Mouse (Mus musculus) heart, embryonic 14.5 days (tissue): ENCODE measurements at regions not wholly inside any gene's neighbourhood (a gene's known extent, or its start where the extent isn't known, plus 50 kb on each side); places are given as distances from the start of the nearest gene placed in this dataset.

Source experiments
- ATAC-seq: fragments of 200-750 bp; cut with Nextera tagmentation; 2 replicates; pipeline ENCODE4 v1.8.0; 2017; ENCODE audit warnings: low read depth, moderate TSS enrichment; ENCODE audit not compliant: insufficient number of reproducible peaks, insufficient read depth, low FRiP score
- H3K27ac ChIP-seq, 2 experiments: fragments of 200-500 bp in 1 of 2; fragments of 300-500 bp in 1 of 2; sonication (generic) in 1 of 2; replicated peaks in 1 of 2; 2 replicates each; pipeline ENCODE4 v1.5.1; 2012 to 2014; ENCODE audit warnings: low read depth in 2 of 2, low read length in 2 of 2, control low read depth in 1 of 2, mild to moderate bottlenecking in 1 of 2, mixed read lengths in 1 of 2; ENCODE audit not compliant: control insufficient read depth in 1 of 2, insufficient read depth in 1 of 2
- H3K27me3 ChIP-seq: fragments of 300-500 bp; sonication (generic); 2 replicates; pipeline ENCODE4 v1.6.1; 2014; ENCODE audit warnings: mild to moderate bottlenecking, low read length, control low read depth; ENCODE audit not compliant: control insufficient read depth, insufficient read depth
- H3K36me3 ChIP-seq: fragments of 300-500 bp; sonication (generic); 2 replicates; pipeline ENCODE4 v1.6.1; 2014; ENCODE audit warnings: mild to moderate bottlenecking, control low read depth, low read length, mixed read lengths; ENCODE audit not compliant: control insufficient read depth, insufficient read depth
- H3K4me1 ChIP-seq, 2 experiments: fragments of 200-500 bp in 1 of 2; fragments of 300-500 bp in 1 of 2; sonication (generic) in 1 of 2; 2 replicates each; pipeline ENCODE4 v1.6.1; 2012 to 2014; ENCODE audit warnings: low read length in 2 of 2, control low read depth in 1 of 2, mixed read lengths in 1 of 2; ENCODE audit not compliant: control insufficient read depth in 2 of 2, insufficient read depth in 2 of 2
- H3K4me2 ChIP-seq: fragments of 300-500 bp; sonication (generic); 2 replicates; pipeline ENCODE4 v1.6.1; 2014; ENCODE audit warnings: mild to moderate bottlenecking, low read length
- H3K4me3 ChIP-seq, 2 experiments: fragments of 200-500 bp in 1 of 2; fragments of 300-500 bp in 1 of 2; sonication (generic) in 1 of 2; 2 replicates each; pipeline ENCODE4 v1.5.1; 2012 to 2014; ENCODE audit warnings: low read length in 2 of 2, mild to moderate bottlenecking in 2 of 2, control low read depth in 1 of 2, low read depth in 1 of 2, moderate library complexity in 1 of 2; ENCODE audit not compliant: control insufficient read depth in 1 of 2, insufficient read depth in 1 of 2
- H3K9ac ChIP-seq: fragments of 300-500 bp; sonication (generic); 2 replicates; pipeline ENCODE4 v1.6.1; 2014; ENCODE audit warnings: mild to moderate bottlenecking, low read length
- H3K9me3 ChIP-seq: fragments of 300-500 bp; sonication (generic); 2 replicates; pipeline ENCODE4 v1.6.1; 2016; ENCODE audit warnings: low read length, control low read depth; ENCODE audit not compliant: control insufficient read depth
- WGBS: fragments of 180-500 bp; shearing (Covaris S2); extraction: QIAGEN DNeasy Blood & Tissue Kit; methylation state at CpG from one replicate; pipeline ENCODE4 v1.1.7; 2014; 5-methylcytosine and 5-hydroxymethylcytosine counted together

GRCm38 (mm10) chr13:115725356-115725952 is 584.0 kb downstream of the Isl1 start:
- H3K36me3 ChIP-seq: no peaks in the 10 kb centered on the region
- no peak overlapping the region for H3K4me2 ChIP-seq
- 40% methylated on average over 5 of the region's 5 CpGs for WGBS

GRCm38 (mm10) chr13:115719276-115719675 is 590.2 kb downstream of the Isl1 start:
- 86% methylated on average over 2 of the region's 2 CpGs for WGBS
- Histone ChIP-seq H3K27me3 (no peaks in the 10 kb centered on the region), H3K36me3 (no peaks in the 10 kb centered on the region), H3K4me1 (no peaks in the 10 kb centered on the region), H3K9ac (no peak overlapping the region), H3K4me3 (no peak overlapping the region), H3K27ac (no peak overlapping the region), H3K9me3 (no peaks in the 10 kb centered on the region), H3K4me2 (no peak overlapping the region)
- ATAC-seq: no peak

More at GRCm38 (mm10) chr13:115725356-115725952, 584.0 kb downstream of the Isl1 start:
- H3K9ac ChIP-seq: no peak overlapping the region
- ATAC-seq: no peak
- no peaks in the 10 kb centered on the region for H3K9me3 ChIP-seq
- no peak overlapping the region for H3K27ac ChIP-seq
- no peak overlapping the region for H3K4me3 ChIP-seq
- no peaks in the 10 kb centered on the region for H3K27me3 ChIP-seq
- H3K4me1 ChIP-seq: no peaks in the 10 kb centered on the region

- Histone ChIP-seq H3K4me1 (no peaks in the 10 kb centered on the region), H3K4me3 (no peak overlapping the region), H3K9ac (no peak overlapping the region), H3K27me3 (no peaks in the 10 kb centered on the region), H3K4me2 (no peak overlapping the region), H3K27ac (no peak overlapping the region), H3K36me3 (no peaks in the 10 kb centered on the region), H3K9me3 (no peaks in the 10 kb centered on the region)
- ATAC-seq: no peak
- 65% methylated on average over 5 of the region's 5 CpGs for WGBS
These were observed 590.6 kb downstream of the Isl1 start for GRCm38 (mm10) chr13:115718859-115719258.

- Histone ChIP-seq H3K4me1 (no peaks in the 10 kb centered on the region), H3K9me3 (no peaks in the 10 kb centered on the region)
- WGBS: 73% methylated on average over 2 of the region's 2 CpGs
These were observed 594.4 kb upstream of the Itga1 start for GRCm38 (mm10) chr13:115696197-115696596.

GRCm38 (mm10) chr13:115687426-115687825 is 585.7 kb upstream of the Itga1 start:
- ATAC-seq: no peak
- no peak overlapping the region for H3K9ac ChIP-seq

More at GRCm38 (mm10) chr13:115696197-115696596, 594.4 kb upstream of the Itga1 start:
- Histone ChIP-seq H3K36me3 (no peaks in the 10 kb centered on the region), H3K4me2 (no peak overlapping the region), H3K9ac (no peak overlapping the region), H3K27me3 (no peaks in the 10 kb centered on the region), H3K4me3 (no peak overlapping the region), H3K27ac (no peak overlapping the region)
- no peak for ATAC-seq

GRCm38 (mm10) chr13:115679591-115679990 is 577.8 kb upstream of the Itga1 start:
- ATAC-seq: no peak
- Histone ChIP-seq H3K27me3 (no peaks in the 10 kb centered on the region), H3K4me1 (0 out of 4 replicates have a peak, but pooled peaks cover 0 to 2% of the 10 kb centered on the region in 2 experiments), H3K9ac (no peak overlapping the region), H3K9me3 (no peaks in the 10 kb centered on the region), H3K4me2 (no peak overlapping the region), H3K36me3 (no peaks in the 10 kb centered on the region), H3K27ac (no peak overlapping the region), H3K4me3 (no peak overlapping the region)
- 37% methylated on average over 6 of the region's 6 CpGs for WGBS

More at GRCm38 (mm10) chr13:115687426-115687825, 585.7 kb upstream of the Itga1 start:
- Histone ChIP-seq H3K4me1 (no peaks in the 10 kb centered on the region), H3K9me3 (no peaks in the 10 kb centered on the region), H3K4me3 (no peak overlapping the region), H3K36me3 (no peaks in the 10 kb centered on the region), H3K27me3 (no peaks in the 10 kb centered on the region), H3K27ac (no peak overlapping the region), H3K4me2 (no peak overlapping the region)
- whole genome bisulfite sequencing: 75% methylated on average over 4 of the region's 4 CpGs

DNA sequence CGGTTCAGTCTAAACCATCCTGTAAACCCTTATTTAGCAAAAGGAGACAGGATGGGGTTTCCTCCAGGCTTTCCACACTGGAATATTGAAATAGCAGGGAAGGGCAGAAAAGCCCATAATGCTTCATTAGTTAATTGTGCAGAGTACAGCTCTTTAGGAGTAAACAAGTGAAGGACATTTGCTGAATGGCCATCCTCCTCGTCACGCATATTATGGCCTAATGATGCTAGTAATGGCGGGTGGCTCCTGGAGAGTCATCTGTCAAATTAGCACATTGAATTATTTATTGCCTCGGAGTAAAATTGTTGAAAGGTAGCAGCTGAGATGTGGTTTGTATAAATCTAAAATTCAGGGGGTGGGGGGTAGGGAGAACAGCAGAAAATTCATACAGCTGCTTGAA is 575.1 kb upstream of the Itga1 start:
- no peak overlapping the region for H3K4me2 ChIP-seq
- no peak overlapping the region for H3K27ac ChIP-seq
- no peaks in the 10 kb centered on the region for H3K27me3 ChIP-seq
- H3K9me3 ChIP-seq: no peaks in the 10 kb centered on the region
- WGBS: 84% methylated on average over 5 of the region's 5 CpGs
- H3K9ac ChIP-seq: no peak overlapping the region
- H3K4me1 ChIP-seq: 0 out of 4 replicates have a peak, but pooled peaks cover 0 to 2% of the 10 kb centered on the region in 2 experiments
- no peak for ATAC-seq
- no peaks in the 10 kb centered on the region for H3K36me3 ChIP-seq
- H3K4me3 ChIP-seq: no peak overlapping the region

- 49% methylated on average over 5 of the region's 5 CpGs for WGBS
- Histone ChIP-seq H3K36me3 (no peaks in the 10 kb centered on the region), H3K4me1 (no peaks in the 10 kb centered on the region), H3K27me3 (no peaks in the 10 kb centered on the region), H3K9ac (no peak overlapping the region), H3K27ac (no peak overlapping the region), H3K4me2 (no peak overlapping the region), H3K4me3 (no peak overlapping the region), H3K9me3 (no peaks in the 10 kb centered on the region)
- ATAC-seq: no peak
These were observed 572.0 kb upstream of the Itga1 start for GRCm38 (mm10) chr13:115673729-115674128.
